Mouse (Mus musculus): ENCODE data around the gene Arid1b. TPM values are rescaled to one million over a fixed set of nuclear protein-coding genes. Genes with fewer than 3 reads are reported as not detected.

The Arid1b gene
- polyA plus RNA-seq, 1 experiment from 2014 or later, result 8.7 TPM

DNA sequence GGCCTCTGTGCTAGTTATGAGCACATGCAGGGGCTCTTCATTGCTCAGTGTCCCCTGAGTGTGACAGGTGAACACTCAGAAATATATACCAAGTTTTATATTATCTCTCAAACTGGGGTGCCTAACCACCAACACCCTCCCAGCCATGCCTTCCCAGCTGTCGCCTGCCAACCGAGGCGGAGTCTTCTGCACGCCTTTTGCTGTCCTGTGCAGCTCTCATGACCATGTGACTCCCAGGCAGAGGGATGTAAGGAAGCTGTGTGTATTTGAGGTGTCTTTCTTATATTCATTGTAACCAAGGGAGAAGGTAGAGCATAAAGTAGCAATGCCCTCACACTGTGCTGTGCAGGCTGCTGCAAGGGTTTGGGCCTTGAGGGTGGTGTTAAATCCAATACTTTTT is 268.7 kb downstream of the Arid1b start:
- no peak overlapping the region for H3K9ac ChIP-seq
- H3K27ac ChIP-seq (ENCODE audit: poor library complexity, severe bottlenecking), result no peak overlapping the region
- H3K4me1 ChIP-seq (replicated peaks), result peaks cover 29% of the 10 kb centered on the region
- WGBS, result 85% methylated on average over 4 of the region's 4 CpGs
- no peaks in the 10 kb centered on the region for H3K9me3 ChIP-seq (replicated peaks)
- no peaks in the 10 kb centered on the region; the same call in 1 of the 2 replicates for H3K36me3 ChIP-seq
- no peak overlapping the region for H3K4me2 ChIP-seq
- no peak overlapping the region for H3K4me3 ChIP-seq
- H3K27me3 ChIP-seq (replicated peaks), result no peaks in the 10 kb centered on the region
- no peak for ATAC-seq (ENCODE audit: insufficient number of reproducible peaks, low FRiP score)

DNA sequence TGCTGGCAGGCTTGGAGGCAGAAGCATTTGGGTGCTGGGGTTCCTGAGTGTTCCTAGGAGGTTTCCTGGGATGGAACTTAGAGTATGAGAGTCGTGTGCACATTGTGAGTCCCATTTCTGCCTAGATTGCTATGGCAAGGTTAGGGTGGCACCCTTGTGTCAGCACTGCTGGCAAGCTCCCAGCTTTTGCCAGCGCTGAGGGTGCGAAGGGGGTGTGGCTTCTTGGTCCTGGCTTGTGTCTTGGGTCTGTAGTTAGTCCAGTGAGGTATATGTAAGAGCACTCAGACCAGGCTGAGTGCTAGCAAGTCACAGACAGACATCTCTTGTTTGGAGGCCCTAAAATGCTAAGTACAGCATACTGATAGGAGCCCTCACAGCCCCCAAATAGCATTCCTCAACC is 270.7 kb downstream of the Arid1b start:
- Histone ChIP-seq H3K27me3 (replicated peaks) (no peaks in the 10 kb centered on the region), H3K36me3 (peaks cover 7% of the 10 kb centered on the region), H3K4me3 (no peak overlapping the region), H3K4me1 (replicated peaks) (peaks cover 17% of the 10 kb centered on the region), H3K9me3 (replicated peaks) (no peaks in the 10 kb centered on the region), H3K9ac (no peak overlapping the region), H3K27ac (ENCODE audit: poor library complexity, severe bottlenecking) (no peak overlapping the region), H3K4me2 (no peak overlapping the region)
- WGBS, result 91% methylated on average over 3 of the region's 3 CpGs
- ATAC-seq (ENCODE audit: insufficient number of reproducible peaks, low FRiP score), result no peak

DNA sequence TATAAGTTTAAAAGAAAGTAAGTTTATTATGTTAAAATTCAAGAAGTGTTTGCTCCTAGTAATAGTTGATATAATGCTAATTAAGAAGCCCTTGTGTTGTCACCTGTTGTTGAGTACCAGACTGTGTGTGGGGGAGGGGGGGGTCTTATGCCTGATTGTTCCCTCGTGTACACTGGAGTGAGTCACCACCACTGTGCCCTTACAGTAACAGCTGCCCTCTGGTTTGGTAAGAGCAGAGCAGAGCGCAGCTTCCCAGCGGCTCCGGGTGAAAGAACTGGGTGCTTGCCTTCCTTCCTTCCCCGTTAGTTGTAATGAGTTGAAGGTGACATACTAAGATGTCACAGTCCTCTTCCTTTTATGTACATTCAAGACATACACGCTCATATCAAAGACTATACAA is 271.5 kb downstream of the Arid1b start:
- Histone ChIP-seq H3K36me3 (peaks cover 10% of the 10 kb centered on the region), H3K9ac (no peak overlapping the region), H3K4me2 (no peak overlapping the region), H3K4me1 (replicated peaks) (peaks cover 14% of the 10 kb centered on the region), H3K27ac (ENCODE audit: poor library complexity, severe bottlenecking) (no peak overlapping the region), H3K9me3 (replicated peaks) (no peaks in the 10 kb centered on the region), H3K4me3 (no peak overlapping the region), H3K27me3 (replicated peaks) (no peaks in the 10 kb centered on the region)
- ATAC-seq (ENCODE audit: insufficient number of reproducible peaks, low FRiP score), result no peak
- 80% methylated on average over 6 of the region's 6 CpGs for WGBS

DNA sequence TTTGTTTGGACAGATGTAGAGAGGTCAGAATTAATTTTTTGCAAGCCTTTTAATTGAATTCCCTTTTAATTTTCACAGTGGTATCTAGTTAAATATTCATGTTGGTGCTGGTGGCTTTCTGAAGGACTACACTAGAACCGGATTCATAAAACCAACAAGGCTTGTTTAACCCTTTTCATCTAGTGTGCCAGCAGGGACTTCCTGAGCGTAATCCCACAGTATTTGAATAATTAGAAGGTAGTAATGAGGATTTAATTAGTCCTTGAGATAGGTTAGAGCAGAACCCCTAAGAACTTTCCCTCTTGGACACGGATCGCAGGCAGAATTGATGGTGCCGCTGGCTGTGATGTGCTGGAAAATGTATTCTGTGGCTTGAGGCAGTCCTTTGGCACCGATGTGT is 273.6 kb downstream of the Arid1b start:
- Histone ChIP-seq H3K9me3 (replicated peaks) (no peaks in the 10 kb centered on the region), H3K9ac (no peak overlapping the region), H3K27me3 (replicated peaks) (no peaks in the 10 kb centered on the region), H3K36me3 (peaks cover 10% of the 10 kb centered on the region), H3K27ac (ENCODE audit: poor library complexity, severe bottlenecking) (no peak overlapping the region), H3K4me3 (no peak overlapping the region), H3K4me2 (no peak overlapping the region), H3K4me1 (replicated peaks) (peaks cover 1% of the 10 kb centered on the region)
- 91% methylated on average over 6 of the region's 6 CpGs for WGBS
- no peak for ATAC-seq (ENCODE audit: insufficient number of reproducible peaks, low FRiP score)

DNA sequence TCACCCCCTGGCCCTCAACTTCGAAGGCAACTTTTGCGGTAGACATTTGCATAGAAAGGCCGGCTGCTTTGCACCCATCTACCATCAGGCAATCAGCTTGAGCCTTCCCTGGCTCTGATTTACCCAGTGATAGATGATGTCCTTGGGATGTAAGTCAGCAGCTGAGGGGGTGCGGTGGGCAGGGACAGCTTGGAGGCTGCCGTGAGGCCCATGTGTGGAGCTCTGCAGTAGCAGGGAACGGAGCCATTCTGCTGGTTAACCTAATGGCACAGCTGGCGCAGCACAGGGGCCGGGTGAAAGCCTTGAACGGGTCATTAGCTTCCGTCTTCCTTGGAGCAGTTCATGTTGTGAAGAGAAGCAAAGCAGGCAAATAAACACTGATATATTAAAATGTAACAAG is 275.2 kb downstream of the Arid1b start:
- Histone ChIP-seq H3K4me3 (no peak overlapping the region), H3K27me3 (replicated peaks) (no peaks in the 10 kb centered on the region), H3K9ac (no peak overlapping the region), H3K36me3 (peaks cover 10% of the 10 kb centered on the region), H3K27ac (ENCODE audit: poor library complexity, severe bottlenecking) (no peak overlapping the region), H3K4me2 (no peak overlapping the region), H3K9me3 (replicated peaks) (no peaks in the 10 kb centered on the region), H3K4me1 (replicated peaks) (no peaks in the 10 kb centered on the region; the same call in 1 of the 2 replicates)
- no peak for ATAC-seq (ENCODE audit: insufficient number of reproducible peaks, low FRiP score)
- WGBS, result 91% methylated on average over 10 of the region's 10 CpGs

DNA sequence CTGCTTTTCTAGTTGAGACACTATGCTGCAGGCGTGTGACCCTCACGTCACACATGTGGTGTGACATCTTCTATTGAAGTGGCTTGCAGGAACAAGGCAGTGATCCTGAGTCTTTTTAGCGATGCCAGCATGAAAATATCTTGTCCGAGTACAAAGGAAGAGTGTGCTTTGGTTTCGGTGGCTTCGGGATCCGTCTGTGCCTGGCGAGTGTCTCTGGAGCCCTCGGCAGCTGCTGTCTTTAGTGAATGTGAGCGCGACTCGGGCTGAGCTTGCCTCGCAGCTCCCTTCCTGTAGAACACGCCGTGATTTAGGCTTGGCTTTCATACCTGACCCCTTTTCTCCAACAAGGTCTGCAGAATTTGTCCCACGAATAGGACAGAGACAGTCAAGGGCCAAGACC is 275.6 kb downstream of the Arid1b start:
- no peaks in the 10 kb centered on the region; the same call in 1 of the 2 replicates for H3K4me1 ChIP-seq (replicated peaks)
- H3K27me3 ChIP-seq (replicated peaks), result no peaks in the 10 kb centered on the region
- WGBS, result 87% methylated on average over 16 of the region's 16 CpGs
- no peaks in the 10 kb centered on the region for H3K9me3 ChIP-seq (replicated peaks)
- H3K27ac ChIP-seq (ENCODE audit: poor library complexity, severe bottlenecking), result no peak overlapping the region
- H3K4me2 ChIP-seq, result no peak overlapping the region
- H3K9ac ChIP-seq, result no peak overlapping the region
- no peak for ATAC-seq (ENCODE audit: insufficient number of reproducible peaks, low FRiP score)
- no peak overlapping the region for H3K4me3 ChIP-seq
- H3K36me3 ChIP-seq, result peaks cover 10% of the 10 kb centered on the region; the same call in 1 of the 2 replicates

DNA sequence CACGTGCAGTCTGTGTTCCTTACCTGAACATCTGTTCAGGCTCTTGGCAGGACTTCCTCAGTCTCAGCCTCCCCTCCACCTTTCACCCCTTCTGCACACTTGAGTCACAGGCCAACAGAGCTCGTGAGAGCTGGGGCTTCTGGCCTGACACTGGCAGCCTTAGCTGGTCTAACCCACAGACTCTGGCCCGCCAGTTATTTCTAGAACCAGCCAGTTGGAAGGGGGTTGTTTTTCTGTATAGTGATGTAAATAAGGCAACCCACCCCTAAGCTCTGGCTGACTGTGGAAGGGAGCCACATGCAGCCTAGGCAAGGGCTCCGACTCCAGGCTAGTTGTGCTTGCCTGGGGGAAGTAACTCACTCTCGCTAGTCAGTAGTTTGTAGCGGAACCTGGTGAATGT is 276.7 kb downstream of the Arid1b start:
- H3K4me1 ChIP-seq (replicated peaks), result no peaks in the 10 kb centered on the region
- H3K9ac ChIP-seq, result no peak overlapping the region
- H3K4me3 ChIP-seq, result no peak overlapping the region
- H3K4me2 ChIP-seq, result no peak overlapping the region
- peaks cover 10% of the 10 kb centered on the region; the same call in 1 of the 2 replicates for H3K36me3 ChIP-seq
- H3K9me3 ChIP-seq (replicated peaks), result no peaks in the 10 kb centered on the region
- no peak overlapping the region for H3K27ac ChIP-seq (ENCODE audit: poor library complexity, severe bottlenecking)
- 77% methylated on average over 6 of the region's 6 CpGs for WGBS
- no peaks in the 10 kb centered on the region for H3K27me3 ChIP-seq (replicated peaks)
- ATAC-seq (ENCODE audit: insufficient number of reproducible peaks, low FRiP score), result no peak

DNA sequence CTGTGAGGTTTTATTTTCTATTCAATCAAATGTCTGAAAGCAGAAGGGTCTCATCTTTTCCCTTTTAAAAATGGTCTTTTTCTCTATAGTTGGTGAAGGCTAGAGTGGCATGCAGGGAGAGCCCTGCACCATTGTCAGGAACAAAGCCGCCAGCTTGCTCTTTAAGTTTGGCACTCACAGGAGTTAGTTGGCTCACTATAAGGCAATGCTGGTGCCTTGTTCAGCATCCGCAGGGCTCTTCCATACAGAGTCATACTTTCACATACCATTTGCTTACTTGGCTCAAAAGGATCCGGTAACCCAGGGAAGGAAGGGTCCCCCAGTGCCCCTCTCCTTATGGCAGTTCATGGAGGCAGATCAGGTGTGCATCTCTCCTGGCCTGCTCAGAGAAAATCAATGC is 279.0 kb downstream of the Arid1b start:
- WGBS, result 90% methylated on average over 3 of the region's 3 CpGs
- peaks cover 15% of the 10 kb centered on the region for H3K4me1 ChIP-seq (replicated peaks)
- no peaks in the 10 kb centered on the region for H3K27me3 ChIP-seq (replicated peaks)
- H3K36me3 ChIP-seq, result peaks cover 7% of the 10 kb centered on the region; the same call in 1 of the 2 replicates
- H3K4me2 ChIP-seq, result no peak overlapping the region
- no peak for ATAC-seq (ENCODE audit: insufficient number of reproducible peaks, low FRiP score)
- H3K9me3 ChIP-seq (replicated peaks), result no peaks in the 10 kb centered on the region
- no peak overlapping the region for H3K27ac ChIP-seq (ENCODE audit: poor library complexity, severe bottlenecking)
- H3K9ac ChIP-seq, result no peak overlapping the region
- no peak overlapping the region for H3K4me3 ChIP-seq

DNA sequence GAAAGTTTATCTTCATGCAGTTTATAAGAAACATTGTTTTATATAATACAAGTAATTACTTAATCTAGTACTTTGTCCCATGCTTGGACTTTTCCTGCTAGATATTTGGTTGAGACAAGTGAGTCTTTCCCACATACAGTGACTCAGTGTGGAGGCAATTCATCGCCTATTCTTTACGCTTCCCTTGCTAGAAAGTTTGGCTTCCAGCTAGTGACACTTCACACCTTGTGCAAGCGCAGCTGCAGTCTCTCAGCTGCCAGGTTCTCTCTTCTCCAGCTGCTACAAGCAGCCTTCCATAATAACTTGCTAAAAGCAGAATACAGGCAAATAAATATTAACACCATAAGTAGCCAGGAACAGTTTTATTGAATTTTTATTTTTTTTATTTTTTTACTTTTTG is 279.6 kb downstream of the Arid1b start:
- Histone ChIP-seq H3K9ac (no peak overlapping the region), H3K27ac (ENCODE audit: poor library complexity, severe bottlenecking) (no peak overlapping the region), H3K36me3 (0 out of 2 replicates have a peak, but pooled peaks cover 3% of the 10 kb centered on the region), H3K9me3 (replicated peaks) (no peaks in the 10 kb centered on the region), H3K4me2 (no peak overlapping the region), H3K4me1 (replicated peaks) (peaks cover 20% of the 10 kb centered on the region), H3K27me3 (replicated peaks) (no peaks in the 10 kb centered on the region), H3K4me3 (no peak overlapping the region)
- no peak for ATAC-seq (ENCODE audit: insufficient number of reproducible peaks, low FRiP score)
- WGBS, result 76% methylated on average over 3 of the region's 3 CpGs

DNA sequence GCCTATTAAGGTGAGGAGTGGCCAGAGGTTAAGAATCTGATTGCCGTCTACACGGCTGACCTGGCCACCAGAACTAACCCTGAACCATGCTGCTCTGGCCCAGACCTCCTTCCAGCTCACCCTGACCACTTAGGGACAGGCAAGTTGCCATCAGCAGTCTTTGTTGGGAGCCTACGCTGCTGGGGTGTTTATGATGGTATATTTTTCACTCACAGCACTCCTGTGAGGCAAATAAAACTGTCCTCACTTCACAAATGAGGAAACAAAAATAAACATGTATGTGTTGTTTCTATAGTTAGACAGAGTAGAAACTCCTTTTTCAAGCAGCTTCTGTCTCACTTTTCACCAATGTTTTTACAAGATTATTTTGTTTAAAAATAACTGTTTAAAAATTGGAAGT is 280.3 kb downstream of the Arid1b start:
- no peak for ATAC-seq (ENCODE audit: insufficient number of reproducible peaks, low FRiP score)
- Histone ChIP-seq H3K27me3 (replicated peaks) (no peaks in the 10 kb centered on the region), H3K36me3 (peaks cover 7% of the 10 kb centered on the region), H3K4me1 (replicated peaks) (peaks cover 23% of the 10 kb centered on the region), H3K9ac (no peak overlapping the region), H3K27ac (ENCODE audit: poor library complexity, severe bottlenecking) (no peak overlapping the region), H3K4me3 (no peak overlapping the region), H3K4me2 (no peak overlapping the region), H3K9me3 (replicated peaks) (no peaks in the 10 kb centered on the region)
- WGBS, result 85% methylated on average over 3 of the region's 3 CpGs

DNA sequence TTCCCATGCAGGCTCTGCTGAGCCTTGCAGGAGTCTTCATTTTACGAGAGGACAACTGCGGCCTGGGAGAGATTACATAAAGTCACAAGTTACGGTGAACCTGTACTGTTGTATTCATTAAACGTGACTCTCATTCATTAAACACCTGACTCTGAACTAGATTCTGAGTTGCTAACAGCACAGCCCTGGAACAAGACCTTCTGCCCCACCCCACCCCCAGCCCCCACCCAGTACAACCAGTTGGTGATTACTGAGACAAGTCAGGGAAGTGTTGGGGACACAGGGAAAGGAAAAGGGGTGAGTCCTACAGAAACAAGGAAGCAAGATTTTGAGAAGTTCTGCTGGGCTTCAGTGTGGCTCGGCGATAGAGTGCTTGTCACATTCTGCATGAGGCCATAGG is 281.6 kb downstream of the Arid1b start:
- WGBS, result 90% methylated on average over 6 of the region's 6 CpGs
- H3K36me3 ChIP-seq, result peaks cover 7% of the 10 kb centered on the region
- no peak overlapping the region for H3K27ac ChIP-seq (ENCODE audit: poor library complexity, severe bottlenecking)
- no peak overlapping the region for H3K4me2 ChIP-seq
- no peak overlapping the region for H3K4me3 ChIP-seq
- no peaks in the 10 kb centered on the region for H3K27me3 ChIP-seq (replicated peaks)
- H3K9ac ChIP-seq, result no peak overlapping the region
- no peaks in the 10 kb centered on the region for H3K9me3 ChIP-seq (replicated peaks)
- H3K4me1 ChIP-seq (replicated peaks), result peaks cover 26% of the 10 kb centered on the region
- ATAC-seq (ENCODE audit: insufficient number of reproducible peaks, low FRiP score), result no peak

DNA sequence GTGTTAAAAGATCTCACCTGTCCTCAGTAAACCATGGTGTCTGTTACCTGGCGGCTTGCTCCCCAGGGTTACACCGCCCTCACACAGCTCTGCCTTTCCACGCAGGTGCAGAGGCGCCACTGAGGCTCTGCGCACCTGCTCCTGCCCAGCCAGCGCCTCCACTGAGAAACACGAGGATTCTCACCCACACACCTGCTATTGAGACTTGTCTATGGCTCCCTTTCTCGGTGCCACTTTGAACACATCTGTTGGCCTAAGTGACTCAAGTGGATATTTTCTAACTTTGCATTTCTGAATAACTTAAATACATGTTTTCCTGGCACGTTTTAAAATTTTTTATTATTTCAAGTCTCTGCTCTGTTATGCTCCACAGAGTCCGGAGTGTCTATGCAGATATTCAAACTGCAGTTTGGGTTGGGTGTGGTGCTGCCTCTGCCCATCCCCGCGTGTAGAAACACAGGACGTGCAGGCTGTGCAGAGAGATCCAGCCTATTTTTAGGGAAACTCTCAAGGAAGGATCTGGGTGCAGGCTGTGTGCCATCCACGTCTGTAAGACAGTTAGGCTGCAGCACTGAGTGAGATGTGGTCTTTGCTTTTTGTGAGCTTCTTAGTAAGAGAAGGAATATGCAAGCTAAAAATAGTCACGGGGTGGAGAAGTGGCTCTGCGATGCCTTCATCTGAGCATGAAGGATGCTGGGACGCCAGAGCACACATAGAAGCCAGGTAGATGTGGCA is 283.2 kb downstream of the Arid1b start:
- no peak overlapping the region for H3K4me3 ChIP-seq
- no peaks in the 10 kb centered on the region for H3K9me3 ChIP-seq (replicated peaks)
- H3K36me3 ChIP-seq, result peaks cover 7% of the 10 kb centered on the region
- H3K4me1 ChIP-seq (replicated peaks), result peaks cover 32% of the 10 kb centered on the region
- ATAC-seq (ENCODE audit: insufficient number of reproducible peaks, low FRiP score), result no peak
- no peak overlapping the region for H3K4me2 ChIP-seq
- 73% methylated on average over 17 of the region's 17 CpGs for WGBS
- H3K9ac ChIP-seq, result peak overlapping the region; percentile 46; the same call in 1 of the 2 replicates
- H3K27me3 ChIP-seq (replicated peaks), result no peaks in the 10 kb centered on the region
- H3K27ac ChIP-seq (ENCODE audit: poor library complexity, severe bottlenecking), result no peak overlapping the region
